11 mouse cellular contexts compared by ENCODE assay signal in the genomic region with DNA sequence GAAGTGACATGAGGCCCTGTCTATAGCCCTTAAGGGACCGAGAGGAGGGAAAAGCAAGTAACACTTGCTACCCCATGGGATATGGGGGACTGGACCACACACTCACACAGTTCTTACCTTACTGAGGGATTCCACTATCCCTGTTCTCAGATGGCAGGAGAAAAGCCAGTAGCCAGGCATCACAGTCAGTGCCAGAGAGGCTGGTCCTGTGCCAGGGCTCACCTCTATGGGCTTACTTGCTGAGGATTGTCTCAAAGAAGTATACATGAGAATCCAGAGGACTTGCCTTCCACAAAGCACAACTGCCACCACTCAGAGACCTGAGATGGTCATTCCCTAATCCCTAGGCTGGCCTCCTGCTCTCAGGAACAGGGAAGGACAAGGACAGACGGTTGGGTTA.
"Had no signal": no experiment of that assay in that cellular context is flagged by ENCODE, and none has a peak within 500 bp of the region (broad histone marks: within the 10 kb centered on the region; RNA-seq: fewer than 3 reads in every experiment).

No protein-coding gene starts in this region.

- H3K9ac ChIP-seq: limb, embryonic 13.5 days; liver, embryonic 14.5 days; midbrain, embryonic 13.5 days; stomach, embryonic 15.5 days had no signal

- H3K27me3 ChIP-seq: limb, embryonic 13.5 days; midbrain, embryonic 13.5 days; stomach, embryonic 15.5 days had no signal

- H3K4me3 ChIP-seq: limb, embryonic 13.5 days; midbrain, embryonic 13.5 days; stomach, embryonic 15.5 days had no signal

- H3K9me3 ChIP-seq: limb, embryonic 13.5 days; midbrain, embryonic 13.5 days; stomach, embryonic 15.5 days had no signal

- H3K27ac ChIP-seq: kidney, postnatal 0 days; limb, embryonic 13.5 days; liver, embryonic 14.5 days; midbrain, embryonic 13.5 days; stomach, embryonic 15.5 days had no signal

- ATAC-seq: midbrain, embryonic 13.5 days had no signal

- H3K4me2 ChIP-seq: limb, embryonic 13.5 days; midbrain, embryonic 13.5 days; stomach, embryonic 15.5 days had no signal

- H3K4me1 ChIP-seq: midbrain, embryonic 13.5 days had no signal

- DNase-seq: kidney, postnatal 36 days; left cerebral cortex, postnatal 4 days; lung, adult 18-20 months; lung, postnatal 36 days; right cerebral cortex, postnatal 14 days; thymus, postnatal 4 days had no signal
